Mouse (Mus musculus): ENCODE measurements around the gene Rpgrip1. TPM values are rescaled to one million over a fixed set of nuclear protein-coding genes. Genes with fewer than 3 reads are reported as not detected.

Rpgrip1 gene
- polyA plus RNA-seq, 1 experiment from 2014 or later: 59.1 TPM

- WGBS: 31% methylated on average over 19 of the region's 19 CpGs
- H3K27ac ChIP-seq (ENCODE audit: low read length): no peak overlapping the region
- peak; percentile 18; the same call in 1 of the 2 replicates for ATAC-seq (ENCODE audit: low read depth)
Observed at GRCm38 (mm10) chr14:52140577-52141444, 30.3 kb downstream of the Rpgrip1 start.

GRCm38 (mm10) chr14:52141445-52142127 lies 31.1 kb downstream of the Rpgrip1 start:
- no peaks in the 10 kb centered on the region for H3K9me3 ChIP-seq (ENCODE audit: control insufficient read depth, low read length)
- 0 out of 2 replicates have a peak overlapping the region, but pooled peaks have one; percentile 5 for H3K4me3 ChIP-seq (ENCODE audit: low read length)
- H3K4me2 ChIP-seq (ENCODE audit: low read depth, low read length): peak overlapping the region; percentile 45
- 48% methylated on average over 16 of the region's 16 CpGs for WGBS
- peaks cover 8% of the 10 kb centered on the region; the same call in 1 of the 2 replicates for H3K4me1 ChIP-seq (replicated peaks; ENCODE audit: control insufficient read depth, insufficient read depth, low read length)
- H3K27ac ChIP-seq (ENCODE audit: low read length): peak overlapping the region; percentile 31; the same call in 1 of the 2 replicates
- no peaks in the 10 kb centered on the region for H3K27me3 ChIP-seq (ENCODE audit: control insufficient read depth, insufficient read depth, low read depth, low read length)
- no peaks in the 10 kb centered on the region for H3K36me3 ChIP-seq (ENCODE audit: control insufficient read depth, insufficient read depth, low read length)
- ATAC-seq (ENCODE audit: low read depth): peak; percentile 95
- no peak overlapping the region for H3K9ac ChIP-seq (ENCODE audit: low read length)

More at GRCm38 (mm10) chr14:52140577-52141444, 30.3 kb downstream of the Rpgrip1 start:
- no peaks in the 10 kb centered on the region for H3K9me3 ChIP-seq (ENCODE audit: control insufficient read depth, low read length)
- peak overlapping the region; percentile 45 for H3K4me2 ChIP-seq (ENCODE audit: low read depth, low read length)
- H3K4me1 ChIP-seq (replicated peaks; ENCODE audit: control insufficient read depth, insufficient read depth, low read length): peaks cover 8% of the 10 kb centered on the region; the same call in 1 of the 2 replicates
- no peaks in the 10 kb centered on the region for H3K36me3 ChIP-seq (ENCODE audit: control insufficient read depth, insufficient read depth, low read length)
- H3K4me3 ChIP-seq (ENCODE audit: low read length): peak overlapping the region; percentile 5; the same call in 1 of the 2 replicates
- 0 out of 2 replicates have a peak overlapping the region, but pooled peaks have one; percentile 8 for H3K9ac ChIP-seq (ENCODE audit: low read length)
- no peaks in the 10 kb centered on the region for H3K27me3 ChIP-seq (ENCODE audit: control insufficient read depth, insufficient read depth, low read depth, low read length)

GRCm38 (mm10) chr14:52144165-52144564 lies 33.7 kb downstream of the Rpgrip1 start:
- Histone ChIP-seq H3K9me3 (ENCODE audit: control insufficient read depth, low read length) (no peaks in the 10 kb centered on the region), H3K4me2 (ENCODE audit: low read depth, low read length) (no peak overlapping the region), H3K9ac (ENCODE audit: low read length) (no peak overlapping the region), H3K27me3 (ENCODE audit: control insufficient read depth, insufficient read depth, low read depth, low read length) (no peaks in the 10 kb centered on the region), H3K27ac (ENCODE audit: low read length) (no peak overlapping the region), H3K36me3 (ENCODE audit: control insufficient read depth, insufficient read depth, low read length) (no peaks in the 10 kb centered on the region), H3K4me1 (replicated peaks; ENCODE audit: control insufficient read depth, insufficient read depth, low read length) (peaks cover 8% of the 10 kb centered on the region; the same call in 1 of the 2 replicates), H3K4me3 (ENCODE audit: low read length) (no peak overlapping the region)
- no peak for ATAC-seq (ENCODE audit: low read depth)
- 74% methylated on average over 4 of the region's 4 CpGs for whole genome bisulfite sequencing

GRCm38 (mm10) chr14:52146540-52146939 lies 36.0 kb downstream of the Rpgrip1 start:
- H3K9me3 ChIP-seq (ENCODE audit: control insufficient read depth, low read length): no peaks in the 10 kb centered on the region

GRCm38 (mm10) chr14:52149888-52150287 lies 39.4 kb downstream of the Rpgrip1 start:
- Histone ChIP-seq H3K36me3 (ENCODE audit: control insufficient read depth, insufficient read depth, low read length) (no peaks in the 10 kb centered on the region), H3K4me2 (ENCODE audit: low read depth, low read length) (no peak overlapping the region), H3K27me3 (ENCODE audit: control insufficient read depth, insufficient read depth, low read depth, low read length) (no peaks in the 10 kb centered on the region), H3K27ac (ENCODE audit: low read length) (no peak overlapping the region), H3K9ac (ENCODE audit: low read length) (no peak overlapping the region), H3K4me3 (ENCODE audit: low read length) (no peak overlapping the region), H3K9me3 (ENCODE audit: control insufficient read depth, low read length) (no peaks in the 10 kb centered on the region), H3K4me1 (replicated peaks; ENCODE audit: control insufficient read depth, insufficient read depth, low read length) (no peaks in the 10 kb centered on the region)
- no peak for ATAC-seq (ENCODE audit: low read depth)
- 59% methylated on average over 4 of the region's 4 CpGs for WGBS

More at GRCm38 (mm10) chr14:52146540-52146939, 36.0 kb downstream of the Rpgrip1 start:
- no peak overlapping the region for H3K27ac ChIP-seq (ENCODE audit: low read length)
- no peak overlapping the region for H3K9ac ChIP-seq (ENCODE audit: low read length)
- 57% methylated on average over 4 of the region's 4 CpGs for whole genome bisulfite sequencing
- ATAC-seq (ENCODE audit: low read depth): no peak
- H3K4me3 ChIP-seq (ENCODE audit: low read length): no peak overlapping the region
- 0 out of 2 replicates have a peak, but pooled peaks cover under 1% of the 10 kb centered on the region for H3K4me1 ChIP-seq (replicated peaks; ENCODE audit: control insufficient read depth, insufficient read depth, low read length)
- H3K27me3 ChIP-seq (ENCODE audit: control insufficient read depth, insufficient read depth, low read depth, low read length): no peaks in the 10 kb centered on the region
- H3K4me2 ChIP-seq (ENCODE audit: low read depth, low read length): no peak overlapping the region
- no peaks in the 10 kb centered on the region for H3K36me3 ChIP-seq (ENCODE audit: control insufficient read depth, insufficient read depth, low read length)

GRCm38 (mm10) chr14:52152179-52152578 lies 41.7 kb downstream of the Rpgrip1 start:
- Histone ChIP-seq H3K4me3 (ENCODE audit: low read length) (no peak overlapping the region), H3K9ac (ENCODE audit: low read length) (no peak overlapping the region), H3K27me3 (ENCODE audit: control insufficient read depth, insufficient read depth, low read depth, low read length) (no peaks in the 10 kb centered on the region), H3K27ac (ENCODE audit: low read length) (no peak overlapping the region), H3K9me3 (ENCODE audit: control insufficient read depth, low read length) (no peaks in the 10 kb centered on the region), H3K36me3 (ENCODE audit: control insufficient read depth, insufficient read depth, low read length) (no peaks in the 10 kb centered on the region), H3K4me1 (replicated peaks; ENCODE audit: control insufficient read depth, insufficient read depth, low read length) (no peaks in the 10 kb centered on the region), H3K4me2 (ENCODE audit: low read depth, low read length) (no peak overlapping the region)
- no peak for ATAC-seq (ENCODE audit: low read depth)
- WGBS: 33% methylated on average over 7 of the region's 7 CpGs

- 49% methylated on average over 3 of the region's 3 CpGs for WGBS
- Histone ChIP-seq H3K36me3 (ENCODE audit: control insufficient read depth, insufficient read depth, low read length) (no peaks in the 10 kb centered on the region), H3K9ac (ENCODE audit: low read length) (no peak overlapping the region), H3K4me2 (ENCODE audit: low read depth, low read length) (no peak overlapping the region), H3K27ac (ENCODE audit: low read length) (no peak overlapping the region), H3K4me3 (ENCODE audit: low read length) (no peak overlapping the region), H3K27me3 (ENCODE audit: control insufficient read depth, insufficient read depth, low read depth, low read length) (no peaks in the 10 kb centered on the region), H3K9me3 (ENCODE audit: control insufficient read depth, low read length) (no peaks in the 10 kb centered on the region), H3K4me1 (replicated peaks; ENCODE audit: control insufficient read depth, insufficient read depth, low read length) (no peaks in the 10 kb centered on the region)
- no peak for ATAC-seq (ENCODE audit: low read depth)
Observed at GRCm38 (mm10) chr14:52152613-52153012, 42.1 kb downstream of the Rpgrip1 start.

GRCm38 (mm10) chr14:52155008-52155407 lies 44.5 kb downstream of the Rpgrip1 start:
- H3K4me3 ChIP-seq (ENCODE audit: low read length): no peak overlapping the region
- no peaks in the 10 kb centered on the region for H3K9me3 ChIP-seq (ENCODE audit: control insufficient read depth, low read length)
- H3K4me2 ChIP-seq (ENCODE audit: low read depth, low read length): no peak overlapping the region
- H3K36me3 ChIP-seq (ENCODE audit: control insufficient read depth, insufficient read depth, low read length): peaks cover 10% of the 10 kb centered on the region
- WGBS: 76% methylated on average over 2 of the region's 2 CpGs
- no peak overlapping the region for H3K9ac ChIP-seq (ENCODE audit: low read length)
- ATAC-seq (ENCODE audit: low read depth): no peak
- H3K27ac ChIP-seq (ENCODE audit: low read length): no peak overlapping the region
- H3K4me1 ChIP-seq (replicated peaks; ENCODE audit: control insufficient read depth, insufficient read depth, low read length): no peaks in the 10 kb centered on the region
- no peaks in the 10 kb centered on the region for H3K27me3 ChIP-seq (ENCODE audit: control insufficient read depth, insufficient read depth, low read depth, low read length)

GRCm38 (mm10) chr14:52160911-52161310 lies 50.4 kb downstream of the Rpgrip1 start:
- H3K36me3 ChIP-seq (ENCODE audit: control insufficient read depth, insufficient read depth, low read length): peaks cover 45% of the 10 kb centered on the region
- H3K9me3 ChIP-seq (ENCODE audit: control insufficient read depth, low read length): no peaks in the 10 kb centered on the region
- no peak for ATAC-seq (ENCODE audit: low read depth)
- H3K27me3 ChIP-seq (ENCODE audit: control insufficient read depth, insufficient read depth, low read depth, low read length): no peaks in the 10 kb centered on the region
- 75% methylated on average over 6 of the region's 6 CpGs for WGBS
- no peaks in the 10 kb centered on the region for H3K4me1 ChIP-seq (replicated peaks; ENCODE audit: control insufficient read depth, insufficient read depth, low read length)
- H3K9ac ChIP-seq (ENCODE audit: low read length): no peak overlapping the region
- no peak overlapping the region for H3K4me3 ChIP-seq (ENCODE audit: low read length)
- H3K4me2 ChIP-seq (ENCODE audit: low read depth, low read length): no peak overlapping the region
- H3K27ac ChIP-seq (ENCODE audit: low read length): no peak overlapping the region

Data from lung, embryonic 16.5 days (tissue).